Mouse (Mus musculus): ENCODE data around the gene Ddn. TPM values are rescaled to one million over a fixed set of nuclear protein-coding genes. Genes with fewer than 3 reads are reported as not detected.
A peak's percentile ranks its signal among the peaks of the same experiment; 100 is the strongest.

Ddn gene
- total RNA-seq, 1 experiment, result 0.22 TPM

DNA sequence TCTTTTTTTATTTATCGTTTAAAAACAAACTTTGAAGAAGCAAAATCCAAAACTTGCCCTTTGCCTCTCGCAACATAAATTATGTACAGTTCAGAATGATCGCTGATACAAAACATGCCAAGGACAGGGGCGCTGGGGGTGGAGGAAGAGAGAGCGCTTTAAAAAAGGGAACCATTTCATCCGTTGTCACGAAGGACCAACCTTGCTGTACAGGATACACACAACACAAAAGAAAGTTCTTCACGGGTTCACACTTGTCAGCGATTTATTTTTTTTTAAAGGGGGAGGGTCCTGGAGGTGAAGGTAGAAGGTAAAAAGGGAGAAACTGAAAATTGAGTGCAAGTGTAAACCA lies 22.4 kb upstream of the Ddn start:
- in situ Hi-C loops (cut with MboI; ENCODE audit: low sequenced_read_pairs in 2 of 2, unreplicated experiment in 2 of 2), result no loop called here
- peaks cover 33% of the 10 kb centered on the region for H3K36me3 ChIP-seq (ENCODE audit: control insufficient read depth, insufficient read depth, low read length, poor library complexity, severe bottlenecking)
- peak overlapping the region; percentile 64; the same call in 1 of the 2 replicates for H3K27ac ChIP-seq (ENCODE audit: insufficient read depth, low read depth, low read length, poor library complexity, severe bottlenecking)
- peak overlapping the region; percentile 45; the same call in 1 of the 2 replicates for H3K9ac ChIP-seq (ENCODE audit: insufficient read depth, low read depth, low read length, poor library complexity, severe bottlenecking)
- no peak for DNase-seq (ENCODE audit: low read depth, low spot score)
- H3K9me3 ChIP-seq (ENCODE audit: control insufficient read depth, insufficient read depth, low read depth, low read length), result no peaks in the 10 kb centered on the region
- TF ChIP-seq HCFC1 (IDR thresholded peaks at IDR 0.05; ENCODE audit: borderline replicate concordance, insufficient read depth, low read length) (no peak), CHD2 (IDR thresholded peaks at IDR 0.05; ENCODE audit: low read depth, low read length) (no peak), ZNF384 (IDR thresholded peaks at IDR 0.05; ENCODE audit: low read depth, low read length) (0 out of 2 replicates have a peak, but pooled peaks have one; percentile 49)
- peak overlapping the region; percentile 51 to 87 for H3K4me3 ChIP-seq (ENCODE audit: insufficient read depth in 1 of 2, low read depth in 1 of 2, low read length in 2 of 2, poor library complexity in 1 of 2, severe bottlenecking in 1 of 2)
- peaks cover 9 to 18% of the 10 kb centered on the region in 2 experiments for H3K4me1 ChIP-seq (ENCODE audit: control insufficient read depth in 2 of 2, insufficient read depth in 2 of 2, low read length in 2 of 2, poor library complexity in 1 of 2)

DNA sequence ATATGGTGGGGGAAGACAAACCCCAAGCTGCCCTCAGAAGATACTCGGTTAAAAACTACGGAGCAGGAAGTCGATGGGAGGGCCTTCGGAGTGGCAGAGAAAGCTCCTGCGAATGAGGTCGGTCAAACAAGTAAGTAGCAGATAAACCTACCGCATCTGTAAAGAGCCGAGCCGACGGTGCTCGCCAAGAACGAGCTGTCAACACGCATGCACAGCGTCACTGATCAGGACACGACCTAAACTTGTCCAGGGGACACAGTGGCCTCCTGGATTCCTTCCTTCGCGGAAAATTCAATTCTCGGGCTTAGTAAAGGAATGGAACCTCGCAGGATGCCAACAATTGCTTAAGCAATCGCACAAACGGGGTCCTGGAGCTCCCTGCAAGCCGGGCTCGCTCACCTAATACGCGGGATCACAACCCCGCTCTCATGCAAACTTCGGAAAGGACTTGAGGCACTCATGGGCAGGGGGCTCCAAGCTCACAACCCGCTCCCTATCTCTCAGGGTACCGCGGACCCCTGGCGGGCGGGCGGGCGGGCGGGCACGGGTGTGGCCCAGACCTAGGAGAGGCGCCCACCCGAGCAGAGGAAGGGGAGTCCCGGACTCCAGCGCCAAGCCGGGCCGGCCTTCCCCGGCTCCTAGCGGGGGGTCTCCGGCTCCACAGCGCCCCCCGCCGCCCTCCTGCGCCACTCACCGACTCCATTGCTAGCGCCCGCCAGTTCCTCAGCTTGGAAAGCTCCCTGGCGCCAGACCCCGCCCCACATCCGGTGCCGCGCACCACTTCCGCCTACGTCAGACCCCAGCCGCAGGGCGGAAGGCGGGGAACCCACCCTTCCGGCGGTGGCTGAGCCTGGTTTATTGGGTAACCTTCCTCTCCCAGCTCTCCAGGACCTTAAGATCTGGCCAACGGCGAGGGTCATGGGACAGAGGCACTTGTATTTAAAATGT lies 21.7 kb upstream of the Ddn start, which contains the start of gene Prkag1:
Gene Prkag1 (minus strand): TSS at position 786 of the 948 bp plus-strand sequence.
- in situ Hi-C loops (cut with MboI; ENCODE audit: low sequenced_read_pairs in 2 of 2, unreplicated experiment in 2 of 2), result no loop called here
- H3K4me1 ChIP-seq (ENCODE audit: control insufficient read depth in 2 of 2, insufficient read depth in 2 of 2, low read length in 2 of 2, poor library complexity in 1 of 2), result peaks cover 9 to 18% of the 10 kb centered on the region in 2 experiments
- H3K9me3 ChIP-seq (ENCODE audit: control insufficient read depth, insufficient read depth, low read depth, low read length), result no peaks in the 10 kb centered on the region
- TF ChIP-seq ZNF384 (IDR thresholded peaks at IDR 0.05; ENCODE audit: low read depth, low read length) (no peak), MAFK (IDR thresholded peaks at IDR 0.05; ENCODE audit: insufficient read depth, low read depth, low read length) (no peak), CHD2 (IDR thresholded peaks at IDR 0.05; ENCODE audit: low read depth, low read length) (no peak), HCFC1 (IDR thresholded peaks at IDR 0.05; ENCODE audit: borderline replicate concordance, insufficient read depth, low read length) (0 out of 2 replicates have a peak, but pooled peaks have one; percentile 28), ZC3H11A (IDR thresholded peaks at IDR 0.05; ENCODE audit: borderline replicate concordance, low read depth, low read length) (no peak)
- DNase-seq (ENCODE audit: low read depth, low spot score), result peak; percentile 90
- peak within 1 kb of the TSS; percentile 76 for H3K27ac ChIP-seq (ENCODE audit: insufficient read depth, low read depth, low read length, poor library complexity, severe bottlenecking)
- H3K9ac ChIP-seq (ENCODE audit: insufficient read depth, low read depth, low read length, poor library complexity, severe bottlenecking), result peak within 1 kb of the TSS; percentile 92
- H3K4me3 ChIP-seq (ENCODE audit: insufficient read depth in 1 of 2, low read depth in 1 of 2, low read length in 2 of 2, poor library complexity in 1 of 2, severe bottlenecking in 1 of 2), result peak within 1 kb of the TSS; percentile 87 to 88
- H3K36me3 ChIP-seq (ENCODE audit: control insufficient read depth, insufficient read depth, low read length, poor library complexity, severe bottlenecking), result peaks cover 28% of the 10 kb centered on the region

DNA sequence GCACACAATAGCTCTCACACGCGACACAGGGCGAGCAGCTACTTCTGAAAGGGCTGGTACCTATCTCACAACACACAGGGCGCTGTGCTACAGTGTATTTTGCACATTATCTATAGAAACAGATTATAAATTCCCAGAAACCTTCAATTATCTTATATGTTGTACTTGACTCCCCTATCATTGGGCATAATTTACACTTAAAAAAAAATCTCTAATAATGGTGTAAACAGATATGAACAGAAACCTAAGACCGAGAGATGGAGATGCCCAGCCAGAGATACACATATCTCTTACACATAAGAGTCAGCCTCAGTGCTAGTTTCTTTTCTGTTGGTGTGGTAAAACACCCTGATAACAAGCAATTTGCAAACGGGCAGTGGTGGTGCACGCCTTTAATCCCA lies 18.3 kb upstream of the Ddn start:
- in situ Hi-C loops (cut with MboI; ENCODE audit: low sequenced_read_pairs in 2 of 2, unreplicated experiment in 2 of 2), result no loop called here
- peaks cover 2% of the 10 kb centered on the region; the same call in 1 of the 2 replicates for H3K36me3 ChIP-seq (ENCODE audit: control insufficient read depth, insufficient read depth, low read length, poor library complexity, severe bottlenecking)

DNA sequence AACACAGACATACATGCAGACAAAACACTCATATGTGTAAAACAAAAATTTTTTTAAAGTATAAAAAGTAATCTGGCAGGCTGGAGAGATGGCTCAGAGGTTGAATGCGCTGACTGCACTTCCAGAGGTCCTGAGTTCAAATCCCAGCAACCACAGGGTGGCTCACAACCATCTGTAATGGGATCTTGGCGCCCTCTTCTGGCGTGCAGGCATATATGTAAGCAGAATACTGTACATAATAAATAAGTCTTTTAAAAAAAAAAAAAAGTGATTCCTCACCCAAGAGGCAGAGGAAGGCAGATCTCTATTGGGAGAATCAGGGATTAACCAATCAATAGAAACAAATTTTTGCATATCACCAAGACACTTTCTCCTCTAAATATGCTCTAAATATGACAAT lies 14.1 kb upstream of the Ddn start:
- DNase-seq (ENCODE audit: low read depth, low spot score), result no peak
- in situ Hi-C loops (cut with MboI; ENCODE audit: low sequenced_read_pairs in 2 of 2, unreplicated experiment in 2 of 2), result no loop called here
- H3K27ac ChIP-seq (ENCODE audit: insufficient read depth, low read depth, low read length, poor library complexity, severe bottlenecking), result no peak overlapping the region
- peak; percentile 90 for TF ChIP-seq ZNF384 (IDR thresholded peaks at IDR 0.05; ENCODE audit: low read depth, low read length)
- no peak for TF ChIP-seq CHD2 (IDR thresholded peaks at IDR 0.05; ENCODE audit: low read depth, low read length)
- no peaks in the 10 kb centered on the region for H3K9me3 ChIP-seq (ENCODE audit: control insufficient read depth, insufficient read depth, low read depth, low read length)
- no peak overlapping the region for H3K9ac ChIP-seq (ENCODE audit: insufficient read depth, low read depth, low read length, poor library complexity, severe bottlenecking)
- peaks cover 4% of the 10 kb centered on the region in 2 experiments; a peak in 3 of 4 replicates for H3K4me1 ChIP-seq (ENCODE audit: control insufficient read depth in 2 of 2, insufficient read depth in 2 of 2, low read length in 2 of 2, poor library complexity in 1 of 2)
- peaks cover 2% of the 10 kb centered on the region; the same call in 1 of the 2 replicates for H3K36me3 ChIP-seq (ENCODE audit: control insufficient read depth, insufficient read depth, low read length, poor library complexity, severe bottlenecking)
- H3K4me3 ChIP-seq (ENCODE audit: insufficient read depth in 1 of 2, low read depth in 1 of 2, low read length in 2 of 2, poor library complexity in 1 of 2, severe bottlenecking in 1 of 2), result no peak overlapping the region

More for the DNA sequence above, 18.3 kb upstream of the Ddn start:
- TF ChIP-seq CHD2 (IDR thresholded peaks at IDR 0.05; ENCODE audit: low read depth, low read length) (no peak), ZC3H11A (IDR thresholded peaks at IDR 0.05; ENCODE audit: borderline replicate concordance, low read depth, low read length) (no peak), HCFC1 (IDR thresholded peaks at IDR 0.05; ENCODE audit: borderline replicate concordance, insufficient read depth, low read length) (no peak), ZNF384 (IDR thresholded peaks at IDR 0.05; ENCODE audit: low read depth, low read length) (no peak), MAFK (IDR thresholded peaks at IDR 0.05; ENCODE audit: insufficient read depth, low read depth, low read length) (no peak)
- Histone ChIP-seq H3K27ac (ENCODE audit: insufficient read depth, low read depth, low read length, poor library complexity, severe bottlenecking) (no peak overlapping the region), H3K9ac (ENCODE audit: insufficient read depth, low read depth, low read length, poor library complexity, severe bottlenecking) (no peak overlapping the region), H3K9me3 (ENCODE audit: control insufficient read depth, insufficient read depth, low read depth, low read length) (no peaks in the 10 kb centered on the region), H3K4me1 (ENCODE audit: control insufficient read depth in 2 of 2, insufficient read depth in 2 of 2, low read length in 2 of 2, poor library complexity in 1 of 2) (peaks cover 8 to 9% of the 10 kb centered on the region in 2 experiments), H3K4me3 (ENCODE audit: insufficient read depth in 1 of 2, low read depth in 1 of 2, low read length in 2 of 2, poor library complexity in 1 of 2, severe bottlenecking in 1 of 2) (no peak overlapping the region)
- DNase-seq (ENCODE audit: low read depth, low spot score), result no peak

Measured in ES-E14 (cell line).